Comparison of ENCODE assay signal across 8 mouse cellular contexts in genomic region chr15:97338377-97339060, GRCm38 (mm10).
DNase-seq lines count a peak whose midpoint lies in the region; ATAC-seq and TF ChIP-seq lines count a peak whose summit lies in the region.

No protein-coding gene starts in this region.

- no peaks in the 10 kb centered on the region for H3K9me3 ChIP-seq in hindbrain, embryonic 11.5 days (ENCODE audit: control insufficient read depth, low read length)

- H3K36me3 ChIP-seq in hindbrain, embryonic 11.5 days (ENCODE audit: control insufficient read depth, insufficient read depth, low read length): no peaks in the 10 kb centered on the region

- TF ChIP-seq CTCF in gastrocnemius, adult 2 months (IDR thresholded peaks at IDR 0.05): no peak

- peak overlapping the region; percentile 7; the same call in 1 of the 2 replicates for H3K9ac ChIP-seq in hindbrain, embryonic 11.5 days (ENCODE audit: low read depth, low read length)

- H3K4me2 ChIP-seq in hindbrain, embryonic 11.5 days (replicated peaks; ENCODE audit: low read depth, low read length): peak overlapping the region; percentile 32

- DNase-seq in gastrocnemius, adult 2 months: no peak
- no peak for DNase-seq in gastrocnemius, adult 8-10 months (ENCODE audit: low spot score in 2 of 2)
- peak; percentile 34 for DNase-seq in ES-CJ7 (ENCODE audit: low read depth, low spot score)
- DNase-seq in hindbrain, embryonic 11.5 days (ENCODE audit: low spot score): peak; percentile 29
- peak; percentile 16 for DNase-seq in mesoderm, embryonic 11.5 days (ENCODE audit: low read depth, low spot score)
- DNase-seq in adipocyte (ENCODE audit: low spot score): no peak
- no peak for DNase-seq in frontal cortex, postnatal 25 days (ENCODE audit: low spot score in 2 of 2)
- DNase-seq in spleen, postnatal 14 days (ENCODE audit: low spot score in 2 of 2): no peak

- intact Hi-C loops in gastrocnemius, adult 2 months (cut with DNase I): no loop called here

- H3K27me3 ChIP-seq in hindbrain, embryonic 11.5 days (ENCODE audit: control insufficient read depth, insufficient read depth, low read length): no peaks in the 10 kb centered on the region

- H3K4me3 ChIP-seq in gastrocnemius, adult 2 months: peak overlapping the region; percentile 26
- 0 out of 2 replicates have a peak overlapping the region, but pooled peaks have one; percentile 6 for H3K4me3 ChIP-seq in hindbrain, embryonic 11.5 days (ENCODE audit: low read depth, low read length)

- peak overlapping the region; percentile 40 for H3K27ac ChIP-seq in gastrocnemius, adult 2 months
- no peak overlapping the region for H3K27ac ChIP-seq in hindbrain, embryonic 11.5 days (ENCODE audit: low read depth, low read length)

- ATAC-seq in hindbrain, embryonic 11.5 days (ENCODE audit: low FRiP score): no peak

- WGBS in hindbrain, embryonic 11.5 days: 10% methylated on average over 17 of the region's 17 CpGs

- H3K4me1 ChIP-seq in hindbrain, embryonic 11.5 days (replicated peaks; ENCODE audit: control insufficient read depth, insufficient read depth, low read length): peaks cover 2% of the 10 kb centered on the region; the same call in 1 of the 2 replicates

Comparison
In these comparisons a context has a peak if more than half of its experiments do, and no peak if none do; other contexts are left out.
1. DNase-seq: peak in ES-CJ7 (single experiment), hindbrain, embryonic 11.5 days (single experiment) and mesoderm, embryonic 11.5 days (single experiment); none in gastrocnemius, adult 2 months (single experiment), gastrocnemius, adult 8-10 months (0 of 2), adipocyte (single experiment), frontal cortex, postnatal 25 days (0 of 2) and spleen, postnatal 14 days (0 of 2).